Mouse (Mus musculus) stomach, embryonic 16.5 days (tissue): Measurements from ENCODE around the gene Upp2. TPM values are rescaled to one million over a fixed set of nuclear protein-coding genes. Genes with fewer than 3 reads are reported as not detected.

ENCODE experiments used
- ATAC-seq: fragments of 200-750 bp; cut with Nextera tagmentation; 2 replicates; pipeline ENCODE4 v1.8.0; 2017; ENCODE audit warnings: moderate number of reproducible peaks, moderate TSS enrichment; ENCODE audit not compliant: insufficient read depth, low FRiP score
- H3K27ac ChIP-seq: fragments of 300-500 bp; sonication (generic); 2 replicates; pipeline ENCODE4 v1.5.1; 2014; ENCODE audit warnings: low read length
- H3K27me3 ChIP-seq: fragments of 300-500 bp; sonication (generic); 2 replicates; pipeline ENCODE4 v1.6.1; 2014; ENCODE audit warnings: low read length, control low read depth, mixed read lengths; ENCODE audit not compliant: control insufficient read depth, insufficient read depth
- H3K36me3 ChIP-seq: fragments of 300-500 bp; sonication (generic); 2 replicates; pipeline ENCODE4 v1.6.1; 2014; ENCODE audit warnings: low read length; ENCODE audit not compliant: control insufficient read depth, insufficient read depth
- H3K4me1 ChIP-seq: fragments of 300-500 bp; sonication (generic); 2 replicates; pipeline ENCODE4 v1.6.1; 2014; ENCODE audit warnings: low read length, control low read depth, mixed read lengths; ENCODE audit not compliant: control insufficient read depth, insufficient read depth
- H3K4me2 ChIP-seq: fragments of 300-500 bp; sonication (generic); 2 replicates; pipeline ENCODE4 v1.6.1; 2014; ENCODE audit warnings: low read depth, low read length, mixed read lengths
- H3K4me3 ChIP-seq: fragments of 300-500 bp; sonication (generic); replicated peaks from 2 replicates; pipeline ENCODE4 v1.5.1; 2014; ENCODE audit warnings: mild to moderate bottlenecking, low read length
- H3K9ac ChIP-seq: fragments of 300-500 bp; sonication (generic); 2 replicates; pipeline ENCODE4 v1.6.1; 2014; ENCODE audit warnings: low read length
- H3K9me3 ChIP-seq: fragments of 300-500 bp; sonication (generic); replicated peaks from 2 replicates; pipeline ENCODE4 v1.6.1; 2016; ENCODE audit warnings: low read length, control low read depth; ENCODE audit not compliant: control insufficient read depth
- WGBS: fragments of 180-500 bp; shearing (Covaris S2); extraction: QIAGEN DNeasy Blood & Tissue Kit; methylation state at CpG from one replicate; pipeline ENCODE4 v1.1.7; 2014; 5-methylcytosine and 5-hydroxymethylcytosine counted together
- polyA plus RNA-seq: library from polyadenylated mRNA; unstranded; fragments of >200 nt; fragmentation: Nextera tagmentation; extraction: Ambion mirVana; gene quantifications from 2 replicates; pipeline ENCODE4 v1.2.1, GENCODE M21; 2015

The Upp2 gene
- polyA plus RNA-seq, 1 experiment from 2014 or later = 5.5 TPM

DNA sequence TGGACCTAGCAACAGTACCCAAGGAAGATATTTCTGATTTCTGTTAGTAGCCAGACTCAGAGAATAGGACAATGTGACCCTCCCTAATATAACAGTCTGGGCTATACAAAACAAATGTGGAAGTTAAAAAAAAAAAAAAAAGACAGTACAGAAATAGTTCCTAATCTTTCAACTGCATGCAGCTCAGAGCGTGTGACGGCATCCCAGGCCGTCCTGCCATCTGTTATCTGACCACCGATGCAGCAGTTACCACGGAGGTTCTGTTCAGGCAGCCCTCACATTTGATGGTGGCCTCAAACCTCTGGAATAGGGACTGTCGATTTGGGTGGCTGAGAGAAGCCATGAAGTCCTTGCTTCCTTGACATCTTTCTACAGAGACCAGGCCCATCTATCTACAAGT, 22.7 kb upstream of the Upp2 start:
- Histone ChIP-seq H3K36me3 (no peaks in the 10 kb centered on the region), H3K27ac (no peak overlapping the region), H3K4me2 (no peak overlapping the region), H3K4me1 (peaks cover 5% of the 10 kb centered on the region), H3K4me3 (no peak overlapping the region), H3K9ac (no peak overlapping the region), H3K9me3 (no peaks in the 10 kb centered on the region), H3K27me3 (no peaks in the 10 kb centered on the region)
- WGBS = 89% methylated on average over 6 of the region's 6 CpGs
- no peak for ATAC-seq

DNA sequence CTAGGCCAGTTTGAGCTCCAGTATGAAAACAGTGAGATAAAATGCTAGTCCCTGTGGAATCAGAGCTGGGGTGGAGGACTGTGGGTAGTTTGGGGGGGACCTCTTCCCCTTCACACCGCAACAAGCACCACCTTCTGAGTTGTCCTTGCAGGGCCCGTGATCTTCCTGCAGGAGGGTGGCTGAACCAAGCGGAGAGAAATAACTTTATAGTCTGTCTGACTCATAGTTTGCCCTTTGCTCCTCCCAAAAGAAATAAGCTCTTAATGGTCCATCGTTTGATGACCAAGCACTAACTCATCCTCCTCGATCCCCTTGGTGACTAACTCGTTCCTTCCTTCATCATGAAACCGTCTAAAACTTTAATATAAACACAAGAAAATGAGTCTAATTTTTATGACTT, 20.8 kb upstream of the Upp2 start:
- no peak overlapping the region for H3K4me2 ChIP-seq
- peaks cover 17% of the 10 kb centered on the region; the same call in 1 of the 2 replicates for H3K4me1 ChIP-seq
- no peak overlapping the region for H3K9ac ChIP-seq
- H3K36me3 ChIP-seq = no peaks in the 10 kb centered on the region
- no peaks in the 10 kb centered on the region for H3K9me3 ChIP-seq
- no peak for ATAC-seq
- WGBS = 79% methylated on average over 7 of the region's 7 CpGs
- H3K27ac ChIP-seq = no peak overlapping the region
- no peak overlapping the region for H3K4me3 ChIP-seq
- H3K27me3 ChIP-seq = no peaks in the 10 kb centered on the region

DNA sequence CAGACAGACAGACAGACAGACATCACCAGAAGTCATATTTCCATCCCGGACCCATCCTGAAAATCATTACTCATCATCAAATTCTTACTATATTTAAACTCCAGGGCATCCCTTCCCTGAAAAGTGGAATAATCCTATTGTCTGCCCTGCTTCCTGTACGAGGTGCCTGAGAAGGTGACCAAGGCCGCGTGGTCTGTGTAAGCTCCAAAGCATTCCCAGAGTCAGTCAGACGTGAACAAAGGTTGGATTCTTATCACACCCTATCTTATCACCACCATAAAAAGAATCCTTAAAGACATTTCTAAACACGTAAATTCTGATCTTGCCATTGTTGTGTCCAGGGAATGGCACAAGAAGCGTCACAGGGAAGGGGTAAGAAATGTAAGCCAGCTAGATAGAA, 18.2 kb upstream of the Upp2 start:
- Histone ChIP-seq H3K9me3 (no peaks in the 10 kb centered on the region), H3K4me1 (peaks cover 33% of the 10 kb centered on the region; the same call in 1 of the 2 replicates), H3K4me2 (no peak overlapping the region), H3K27me3 (no peaks in the 10 kb centered on the region), H3K9ac (no peak overlapping the region), H3K4me3 (no peak overlapping the region), H3K27ac (no peak overlapping the region), H3K36me3 (no peaks in the 10 kb centered on the region)
- 61% methylated on average over 7 of the region's 7 CpGs for WGBS
- ATAC-seq = no peak

DNA sequence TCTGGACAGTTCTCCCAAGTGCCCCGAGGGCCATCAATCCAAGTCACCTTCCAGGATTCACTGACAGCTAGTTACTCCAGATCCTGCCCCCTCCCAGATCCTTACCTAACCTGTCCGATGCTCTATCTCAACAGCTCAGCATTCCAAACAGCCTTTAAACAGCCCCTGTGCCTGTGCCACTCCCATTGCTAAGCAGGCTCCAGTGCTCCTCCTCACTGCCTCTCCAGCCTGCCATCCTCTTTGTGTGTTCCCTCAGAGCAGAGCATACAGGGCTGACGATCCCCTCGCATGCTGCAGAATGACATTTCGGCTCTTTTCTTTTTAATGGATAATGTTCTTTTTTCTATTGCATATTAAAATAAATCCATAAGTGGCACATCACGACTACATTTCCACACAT, 17.1 kb upstream of the Upp2 start:
- Histone ChIP-seq H3K9ac (no peak overlapping the region), H3K9me3 (no peaks in the 10 kb centered on the region), H3K36me3 (no peaks in the 10 kb centered on the region), H3K4me3 (no peak overlapping the region), H3K4me2 (no peak overlapping the region), H3K4me1 (peaks cover 38% of the 10 kb centered on the region), H3K27me3 (no peaks in the 10 kb centered on the region), H3K27ac (no peak overlapping the region)
- 46% methylated on average over 6 of the region's 6 CpGs for WGBS
- no peak for ATAC-seq

DNA sequence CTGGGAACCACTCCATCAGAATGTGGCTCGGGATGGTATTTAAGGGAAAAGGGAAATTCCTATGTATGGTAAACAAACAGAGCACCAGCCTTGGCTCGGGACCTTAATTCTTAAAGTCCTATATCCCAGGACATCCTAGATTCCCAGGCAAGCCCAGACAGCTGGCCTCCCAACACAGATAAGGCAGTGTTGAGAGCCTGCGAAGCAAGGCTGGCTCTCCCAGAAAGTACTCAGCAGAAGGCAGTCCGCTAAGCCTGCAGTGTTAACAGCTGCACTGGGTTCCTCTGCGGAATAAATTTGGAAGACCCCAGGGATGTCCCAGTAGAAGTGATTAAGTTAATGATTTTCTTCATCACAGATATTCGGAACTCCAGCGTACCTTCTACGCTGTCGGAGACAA, 16.6 kb upstream of the Upp2 start:
- no peak overlapping the region for H3K4me2 ChIP-seq
- H3K36me3 ChIP-seq = no peaks in the 10 kb centered on the region
- peak; percentile 47; the same call in 1 of the 2 replicates for ATAC-seq
- no peak overlapping the region for H3K9ac ChIP-seq
- H3K9me3 ChIP-seq = no peaks in the 10 kb centered on the region
- H3K27ac ChIP-seq = no peak overlapping the region
- WGBS = 48% methylated on average over 9 of the region's 9 CpGs
- peaks cover 38% of the 10 kb centered on the region for H3K4me1 ChIP-seq
- no peak overlapping the region for H3K4me3 ChIP-seq
- H3K27me3 ChIP-seq = no peaks in the 10 kb centered on the region

DNA sequence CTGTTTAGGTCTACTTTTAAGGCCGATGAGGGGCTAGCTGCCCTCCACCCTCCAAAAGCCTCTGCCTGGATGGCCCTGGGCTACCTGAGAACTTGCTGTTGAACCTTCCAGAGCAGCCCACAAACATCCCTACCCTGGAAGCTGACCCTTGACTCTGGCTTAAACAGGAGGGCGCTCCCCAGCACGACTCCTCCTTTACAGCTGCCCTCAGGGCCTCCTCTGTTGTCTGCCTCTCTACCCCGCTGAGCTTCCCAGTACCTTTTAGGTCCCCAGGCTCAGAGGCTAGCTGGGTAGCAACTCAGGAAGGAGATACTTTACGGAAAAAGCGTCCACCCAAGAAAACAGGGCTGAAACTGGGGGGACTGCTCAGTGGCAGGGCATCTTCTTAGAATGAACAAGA, 15.2 kb upstream of the Upp2 start:
- ATAC-seq = no peak
- no peaks in the 10 kb centered on the region for H3K9me3 ChIP-seq
- no peak overlapping the region for H3K27ac ChIP-seq
- no peak overlapping the region for H3K4me2 ChIP-seq
- H3K4me3 ChIP-seq = no peak overlapping the region
- no peaks in the 10 kb centered on the region for H3K27me3 ChIP-seq
- no peak overlapping the region for H3K9ac ChIP-seq
- H3K4me1 ChIP-seq = peaks cover 42% of the 10 kb centered on the region
- no peaks in the 10 kb centered on the region for H3K36me3 ChIP-seq
- 64% methylated on average over 6 of the region's 6 CpGs for WGBS

DNA sequence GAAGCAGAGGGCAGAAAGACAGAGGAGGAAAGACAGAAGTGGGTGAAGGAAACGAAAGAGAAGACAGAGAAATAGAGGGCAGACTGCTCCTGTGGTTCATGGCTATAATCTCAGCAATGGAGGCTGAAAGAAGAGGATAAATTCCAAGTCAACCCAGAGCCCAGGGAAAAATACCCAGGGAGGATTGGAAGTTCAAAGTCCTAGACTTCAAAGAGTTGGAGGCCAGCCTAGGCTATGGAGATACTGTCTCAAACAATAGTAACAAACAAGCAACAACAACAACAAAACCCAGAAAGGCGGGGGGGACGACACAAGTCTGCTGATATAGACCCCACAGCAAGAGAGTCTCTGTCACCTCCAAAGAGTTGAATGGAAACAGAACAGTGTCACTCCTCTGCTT, 14.8 kb upstream of the Upp2 start:
- Histone ChIP-seq H3K9ac (no peak overlapping the region), H3K36me3 (no peaks in the 10 kb centered on the region), H3K4me3 (no peak overlapping the region), H3K4me1 (peaks cover 42% of the 10 kb centered on the region), H3K9me3 (no peaks in the 10 kb centered on the region), H3K27me3 (no peaks in the 10 kb centered on the region), H3K27ac (no peak overlapping the region), H3K4me2 (no peak overlapping the region)
- ATAC-seq = no peak
- WGBS = 55% methylated on average over 3 of the region's 3 CpGs

DNA sequence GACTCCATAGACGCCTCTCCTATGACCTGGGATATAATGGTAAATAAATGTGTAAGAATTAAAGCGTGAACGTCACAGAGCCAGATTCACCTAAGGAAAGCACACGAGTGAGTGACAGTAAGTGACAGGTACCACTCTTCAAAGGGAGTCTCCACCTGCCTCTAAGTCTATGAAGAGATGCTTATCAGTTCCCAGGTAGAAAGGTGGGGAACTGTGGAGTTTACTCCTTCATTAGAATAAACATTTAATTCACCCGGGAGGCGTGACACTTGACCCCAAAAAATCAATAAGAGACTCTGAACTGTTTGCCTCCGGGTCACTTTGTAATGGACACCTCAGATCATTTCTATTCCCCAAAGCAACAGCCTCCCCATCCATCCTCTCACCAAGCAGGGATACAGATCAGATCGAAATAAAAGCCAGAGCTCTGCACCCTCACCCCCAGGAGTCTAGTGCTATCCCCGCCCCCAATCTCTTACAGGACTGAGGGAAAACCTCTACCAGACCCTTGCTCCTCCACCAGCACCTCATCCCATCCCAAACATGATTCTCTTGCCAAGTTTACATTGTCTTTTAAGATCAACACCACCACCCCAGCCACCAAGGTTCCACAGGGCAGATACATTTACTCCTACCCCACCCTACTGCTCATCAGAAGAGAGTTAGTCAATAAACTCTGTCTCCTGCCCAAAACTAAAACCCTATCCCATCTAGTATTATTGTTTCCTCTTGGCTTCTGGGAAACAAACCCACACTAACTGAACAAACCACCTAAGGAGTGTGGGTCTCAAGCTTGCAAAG, 9.9 kb upstream of the Upp2 start:
- no peaks in the 10 kb centered on the region for H3K36me3 ChIP-seq
- WGBS = 50% methylated on average over 9 of the region's 9 CpGs
- no peak for ATAC-seq

DNA sequence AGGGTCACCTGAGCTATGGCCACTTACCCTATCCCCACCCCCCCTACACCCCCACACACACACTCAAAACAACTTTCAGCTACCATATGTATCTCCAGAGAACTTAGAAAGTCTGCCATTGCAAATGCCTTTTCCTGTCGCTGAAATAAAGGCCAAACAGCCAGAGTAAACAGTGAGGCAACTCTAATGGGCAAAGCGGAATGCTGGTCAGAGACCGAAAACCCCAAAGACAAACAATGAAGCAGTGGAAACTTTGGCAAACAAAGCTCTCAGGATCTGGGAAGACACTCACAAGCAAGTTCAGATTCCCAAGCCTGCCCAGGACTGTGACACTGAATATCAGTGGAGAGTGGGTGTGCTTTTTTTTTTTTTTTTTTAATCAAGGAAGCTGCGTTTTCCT, 5.0 kb upstream of the Upp2 start:
- no peak overlapping the region for H3K4me2 ChIP-seq
- H3K36me3 ChIP-seq = no peaks in the 10 kb centered on the region
- ATAC-seq = no peak
- no peak overlapping the region for H3K9ac ChIP-seq
- WGBS = 37% methylated on average over 4 of the region's 4 CpGs
- H3K9me3 ChIP-seq = no peaks in the 10 kb centered on the region
- 0 out of 2 replicates have a peak overlapping the region, but pooled peaks have one; percentile 6 for H3K27ac ChIP-seq
- no peak overlapping the region for H3K4me3 ChIP-seq
- peaks cover 21% of the 10 kb centered on the region for H3K4me1 ChIP-seq
- no peaks in the 10 kb centered on the region for H3K27me3 ChIP-seq

More for the DNA sequence above, 9.9 kb upstream of the Upp2 start:
- Histone ChIP-seq H3K9me3 (no peaks in the 10 kb centered on the region), H3K27me3 (no peaks in the 10 kb centered on the region), H3K4me3 (no peak overlapping the region), H3K27ac (no peak overlapping the region), H3K4me2 (no peak overlapping the region), H3K9ac (no peak overlapping the region), H3K4me1 (peaks cover 20% of the 10 kb centered on the region; the same call in 1 of the 2 replicates)
